Mouse (Mus musculus) forebrain, embryonic 13.5 days (tissue): ENCODE data around the gene Bmt2. TPM values are rescaled to one million over a fixed set of nuclear protein-coding genes. Genes with fewer than 3 reads are reported as not detected.

ENCODE experiments used
- ATAC-seq: fragments of 200-750 bp; cut with Nextera tagmentation; 2 replicates; pipeline ENCODE4 v1.8.0; 2017
- H3K27ac ChIP-seq: fragments of 300-500 bp; sonication (generic); 2 replicates; pipeline ENCODE4 v1.5.1; 2015; ENCODE audit warnings: inconsistent platforms, mild to moderate bottlenecking, moderate library complexity
- H3K27me3 ChIP-seq: fragments of 300-500 bp; sonication (generic); 2 replicates; pipeline ENCODE4 v1.6.1; 2015; ENCODE audit warnings: mild to moderate bottlenecking, inconsistent platforms
- H3K36me3 ChIP-seq: fragments of 300-500 bp; sonication (generic); 2 replicates; pipeline ENCODE4 v1.6.1; 2015; ENCODE audit warnings: mild to moderate bottlenecking, inconsistent platforms; ENCODE audit not compliant: poor library complexity, severe bottlenecking
- H3K4me1 ChIP-seq: fragments of 300-500 bp; sonication (generic); 2 replicates; pipeline ENCODE4 v1.6.1; 2015; ENCODE audit warnings: inconsistent platforms
- H3K4me2 ChIP-seq: fragments of 300-500 bp; sonication (generic); 2 replicates; pipeline ENCODE4 v1.6.1; 2015; ENCODE audit warnings: inconsistent platforms, mild to moderate bottlenecking, moderate library complexity
- H3K4me3 ChIP-seq: fragments of 300-500 bp; sonication (generic); 2 replicates; pipeline ENCODE4 v1.5.1; 2015; ENCODE audit warnings: mild to moderate bottlenecking, inconsistent platforms
- H3K9ac ChIP-seq: fragments of 300-500 bp; sonication (generic); 2 replicates; pipeline ENCODE4 v1.6.1; 2015; ENCODE audit warnings: mild to moderate bottlenecking, inconsistent platforms
- H3K9me3 ChIP-seq: fragments of 300-500 bp; sonication (generic); replicated peaks from 2 replicates; pipeline ENCODE4 v1.6.1; 2016; ENCODE audit warnings: inconsistent platforms
- WGBS: fragments of 180-500 bp; shearing (Covaris S2); methylation state at CpG from one replicate; pipeline ENCODE4 v1.1.7; 2015; 5-methylcytosine and 5-hydroxymethylcytosine counted together
- polyA plus RNA-seq: library from polyadenylated mRNA; unstranded; fragments of >200 nt; fragmentation: Nextera tagmentation; extraction: Ambion mirVana; gene quantifications from 2 replicates; pipeline ENCODE4 v1.2.1, GENCODE M21; 2015

Bmt2 gene
- polyA plus RNA-seq, 1 experiment from 2014 or later, result 24.3 TPM

- ATAC-seq, result no peak
- no peak overlapping the region for H3K9ac ChIP-seq
- H3K4me1 ChIP-seq, result no peaks in the 10 kb centered on the region
- H3K36me3 ChIP-seq, result peaks cover 28% of the 10 kb centered on the region
- H3K9me3 ChIP-seq, result no peaks in the 10 kb centered on the region
- no peak overlapping the region for H3K27ac ChIP-seq
- WGBS, result 91% methylated on average over 8 of the region's 8 CpGs
- no peaks in the 10 kb centered on the region for H3K27me3 ChIP-seq
- no peak overlapping the region for H3K4me2 ChIP-seq
- no peak overlapping the region for H3K4me3 ChIP-seq
Observed at GRCm38 (mm10) chr6:13586154-13586553, 91.6 kb downstream of the Bmt2 start.

DNA sequence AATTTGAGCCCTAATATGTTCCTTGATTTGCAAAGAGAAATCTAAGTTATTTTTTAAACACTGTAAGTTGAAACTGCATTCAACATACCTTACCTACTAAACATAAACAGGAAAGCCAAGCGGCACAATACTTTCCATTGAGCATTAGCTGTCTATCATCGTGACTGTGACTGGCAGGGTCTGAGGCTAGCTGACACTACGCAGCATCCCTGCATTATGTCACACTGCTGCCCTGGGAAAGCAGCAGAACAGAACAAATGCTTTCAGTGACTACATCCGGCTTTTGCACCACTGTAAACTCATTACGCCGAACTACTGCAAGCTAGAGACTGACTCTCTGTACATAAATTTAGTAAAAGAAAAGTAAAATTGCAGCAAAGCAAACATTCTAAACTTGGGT, 93.0 kb downstream of the Bmt2 start:
- Histone ChIP-seq H3K9me3 (no peaks in the 10 kb centered on the region), H3K36me3 (peaks cover 28% of the 10 kb centered on the region), H3K4me3 (no peak overlapping the region), H3K27me3 (no peaks in the 10 kb centered on the region), H3K4me1 (no peaks in the 10 kb centered on the region), H3K4me2 (no peak overlapping the region), H3K27ac (no peak overlapping the region), H3K9ac (no peak overlapping the region)
- ATAC-seq, result no peak
- 87% methylated on average over 6 of the region's 6 CpGs for WGBS

- H3K4me2 ChIP-seq, result no peak overlapping the region
- 95% methylated on average over 1 of the region's 1 CpGs for WGBS
Observed at GRCm38 (mm10) chr6:13582075-13582474, 95.7 kb downstream of the Bmt2 start.

More at GRCm38 (mm10) chr6:13582075-13582474, 95.7 kb downstream of the Bmt2 start:
- H3K27ac ChIP-seq, result no peak overlapping the region
- H3K4me3 ChIP-seq, result no peak overlapping the region
- no peaks in the 10 kb centered on the region for H3K27me3 ChIP-seq
- peaks cover 34% of the 10 kb centered on the region for H3K36me3 ChIP-seq
- no peaks in the 10 kb centered on the region for H3K4me1 ChIP-seq
- ATAC-seq, result no peak
- no peak overlapping the region for H3K9ac ChIP-seq
- H3K9me3 ChIP-seq, result no peaks in the 10 kb centered on the region

Other genes with a start within 250 kb of the Bmt2 start
- 28.3 and 28.9 TPM in 2 replicates for gene Tmem168, start 69.9 kb downstream of the Bmt2 start, polyA plus RNA-seq
- 60.2 and 65.0 TPM in 2 replicates for gene Gpr85, start 162.0 kb upstream of the Bmt2 start, polyA plus RNA-seq
- 98.9 and 101 TPM in 2 replicates for gene 2610001J05Rik, start 193.6 kb upstream of the Bmt2 start, polyA plus RNA-seq